ENCODE assay signal across 20 mouse cellular contexts in genomic region chr6:118250006-118250405, GRCm38 (mm10). TPM values are rescaled to one million over a fixed set of nuclear protein-coding genes. Genes with fewer than 3 reads are reported as not detected.
DNase-seq lines count a peak whose midpoint lies in the region; ATAC-seq and TF ChIP-seq lines count a peak whose summit lies in the region.
"Had no signal": no experiment of that assay in that cellular context is flagged by ENCODE, and none has a peak within 500 bp of the region (broad histone marks: within the 10 kb centered on the region; RNA-seq: fewer than 3 reads in every experiment).

No protein-coding gene starts in this region.

- H3K4me3 ChIP-seq in stomach, postnatal 0 days (ENCODE audit: low read depth, low read length) = no peak overlapping the region
- H3K4me3 ChIP-seq: embryonic facial prominence, embryonic 10.5 days; embryonic facial prominence, embryonic 12.5 days; forebrain, embryonic 13.5 days; forebrain, embryonic 15.5 days had no signal

- 0 out of 2 replicates have a peak, but pooled peaks have one; percentile 35 for ATAC-seq in stomach, postnatal 0 days (ENCODE audit: low FRiP score, low TSS enrichment)
- ATAC-seq: activated CD4-positive, CD25-positive, alpha-beta regulatory T cell, adult 4 months; forebrain, embryonic 13.5 days; forebrain, embryonic 15.5 days; forebrain, postnatal 0 days; Patski had no signal

- no peak for TF ChIP-seq EP300 in stomach, postnatal 0 days (optimal IDR thresholded peaks at IDR 0.05)

- no peaks in the 10 kb centered on the region for H3K27me3 ChIP-seq in stomach, postnatal 0 days (ENCODE audit: control insufficient read depth, insufficient read depth, low read length)
- H3K27me3 ChIP-seq: embryonic facial prominence, embryonic 12.5 days; forebrain, embryonic 13.5 days; forebrain, embryonic 15.5 days had no signal

- H3K27ac ChIP-seq in stomach, postnatal 0 days (replicated peaks) = no peak overlapping the region
- H3K27ac ChIP-seq: embryonic facial prominence, embryonic 10.5 days; embryonic facial prominence, embryonic 12.5 days; forebrain, embryonic 13.5 days; forebrain, embryonic 15.5 days had no signal

- 81% methylated on average over 6 of the region's 6 CpGs for WGBS in stomach, postnatal 0 days

- H3K36me3 ChIP-seq in stomach, postnatal 0 days (ENCODE audit: control insufficient read depth, insufficient read depth, low read length) = no peaks in the 10 kb centered on the region
- H3K36me3 ChIP-seq: embryonic facial prominence, embryonic 10.5 days; embryonic facial prominence, embryonic 12.5 days; forebrain, embryonic 15.5 days had no signal

- no peaks in the 10 kb centered on the region for H3K4me1 ChIP-seq in stomach, postnatal 0 days (replicated peaks; ENCODE audit: control insufficient read depth, insufficient read depth)
- H3K4me1 ChIP-seq: embryonic facial prominence, embryonic 10.5 days; embryonic facial prominence, embryonic 12.5 days; forebrain, embryonic 13.5 days; forebrain, embryonic 15.5 days had no signal

- H3K9ac ChIP-seq in stomach, postnatal 0 days (ENCODE audit: low read length) = no peak overlapping the region
- H3K9ac ChIP-seq: embryonic facial prominence, embryonic 12.5 days; forebrain, embryonic 13.5 days; forebrain, embryonic 15.5 days; forebrain, postnatal 0 days had no signal

- DNase-seq in heart, adult 11 months = peak; percentile 79
- DNase-seq in heart, postnatal 4 days = no peak
- peak; percentile 82 for DNase-seq in MN1 (ENCODE audit: low spot score)
- no peak for DNase-seq in stomach, postnatal 0 days (ENCODE audit: low spot score)
- no peak for DNase-seq in frontal cortex, postnatal 10 days (ENCODE audit: low spot score in 2 of 2)
- DNase-seq: adrenal gland, adult 8-10 months; adrenal gland, postnatal 14 days; adrenal gland, postnatal 36 days; cerebellum, adult 11-12 months; cerebellum, adult 2 months; cerebellum, adult 9-10 months; cerebellum, postnatal 25 days; forebrain, postnatal 0 days had no signal

- TF ChIP-seq CTCF in stomach, postnatal 0 days (IDR thresholded peaks at IDR 0.05; ENCODE audit: low read depth) = no peak

- H3K9me3 ChIP-seq in stomach, postnatal 0 days (ENCODE audit: control insufficient read depth, low read length) = no peaks in the 10 kb centered on the region
- H3K9me3 ChIP-seq: embryonic facial prominence, embryonic 10.5 days; embryonic facial prominence, embryonic 12.5 days; forebrain, embryonic 13.5 days; forebrain, embryonic 15.5 days had no signal

- no peak overlapping the region for H3K4me2 ChIP-seq in stomach, postnatal 0 days (replicated peaks; ENCODE audit: low read depth)
- H3K4me2 ChIP-seq: embryonic facial prominence, embryonic 12.5 days; forebrain, embryonic 13.5 days; forebrain, embryonic 15.5 days had no signal

RNA-seq across cellular contexts. Expression of gene Ret, which starts 52.5 kb away (rescaled TPM):
- 1 to 10 TPM; 4.2 to 5.6 TPM for total RNA-seq in heart, postnatal 4 days (2021)
- 5.0 and 5.5 TPM in 2 replicates for polyA plus RNA-seq in stomach, postnatal 0 days (2015; fragmentation: Nextera tagmentation; extraction: Ambion mirVana)
- total RNA-seq: MEL had no signal

Comparison
In these comparisons a context has a peak if more than half of its experiments do, and no peak if none do; other contexts are left out.
1. DNase-seq: peak in heart, adult 11 months (single experiment) and MN1 (single experiment); none in heart, postnatal 4 days (single experiment), stomach, postnatal 0 days (single experiment) and frontal cortex, postnatal 10 days (0 of 2).